Mouse (Mus musculus) midbrain, postnatal 0 days (tissue): ENCODE data around the gene Wdr59. TPM values are rescaled to one million over a fixed set of nuclear protein-coding genes. Genes with fewer than 3 reads are reported as not detected.

Experiments
- ATAC-seq: fragments of 200-750 bp; cut with Nextera tagmentation; 2 replicates; pipeline ENCODE4 v1.8.0; 2017; ENCODE audit warnings: moderate number of reproducible peaks, mild to moderate bottlenecking, moderate TSS enrichment, moderate library complexity; ENCODE audit not compliant: low FRiP score
- DNase-seq: peaks from one replicate; pipeline ENCODE4 v3.0.0-alpha.2; 2015; ENCODE audit warnings: low spot score
- H3K27ac ChIP-seq: fragments of 300-500 bp; sonication (generic); 2 replicates; pipeline ENCODE4 v1.5.1; 2014; ENCODE audit warnings: low read depth, mild to moderate bottlenecking, low read length, mixed read lengths
- H3K27me3 ChIP-seq: fragments of 300-500 bp; sonication (generic); 2 replicates; pipeline ENCODE4 v1.6.1; 2014; ENCODE audit warnings: low read length, control low read depth, mixed read lengths; ENCODE audit not compliant: insufficient read depth
- H3K36me3 ChIP-seq: fragments of 300-500 bp; sonication (generic); 2 replicates; pipeline ENCODE4 v1.6.1; 2014; ENCODE audit warnings: low read length, control low read depth, mixed read lengths; ENCODE audit not compliant: insufficient read depth
- H3K4me1 ChIP-seq: fragments of 300-500 bp; sonication (generic); 2 replicates; pipeline ENCODE4 v1.6.1; 2014; ENCODE audit warnings: mild to moderate bottlenecking, control low read depth, antibody characterized with exemption, low read length, mixed read lengths; ENCODE audit not compliant: insufficient read depth
- H3K4me2 ChIP-seq: fragments of 300-500 bp; sonication (generic); 2 replicates; pipeline ENCODE4 v1.6.1; 2014; ENCODE audit warnings: low read depth, mild to moderate bottlenecking, low read length, mixed read lengths; ENCODE audit not compliant: poor library complexity, severe bottlenecking
- H3K4me3 ChIP-seq: fragments of 300-500 bp; sonication (generic); 2 replicates; pipeline ENCODE4 v1.5.1; 2014; ENCODE audit warnings: low read depth, mild to moderate bottlenecking, low read length, moderate library complexity
- H3K9ac ChIP-seq: fragments of 300-500 bp; sonication (generic); replicated peaks from 2 replicates; pipeline ENCODE4 v1.6.1; 2014; ENCODE audit warnings: mild to moderate bottlenecking, low read length, moderate library complexity, mixed read lengths; ENCODE audit not compliant: poor library complexity, severe bottlenecking
- H3K9me3 ChIP-seq: fragments of 300-500 bp; sonication (generic); 2 replicates; pipeline ENCODE4 v1.6.1; 2016; ENCODE audit warnings: low read length, control low read depth
- CTCF ChIP-seq: IDR thresholded peaks from 2 replicates; pipeline ENCODE4 v1.5.1; 2016; ENCODE audit warnings: antibody characterized with exemption, mild to moderate bottlenecking
- WGBS: fragments of 180-500 bp; shearing (Covaris S2); extraction: QIAGEN DNeasy Blood & Tissue Kit; methylation state at CpG from one replicate; pipeline ENCODE4 v1.1.7; 2014; 5-methylcytosine and 5-hydroxymethylcytosine counted together
- polyA plus RNA-seq: library from polyadenylated mRNA; unstranded; fragments of >200 nt; fragmentation: Nextera tagmentation; extraction: Ambion mirVana; gene quantifications from 2 replicates; pipeline ENCODE4 v1.2.1, GENCODE M21; 2015
- total RNA-seq: library from RNA; depleted of rRNA; stranded (reverse); fragments of >200 nt; gene quantifications from 2 replicates; pipeline ENCODE4 v1.2.3, GENCODE M21; 2014

The Wdr59 gene
- total and polyA plus RNA-seq, 2 experiments from 2014 or later: 6.6 to 11.6 TPM

GRCm38 (mm10) chr8:111496326-111496725, 25.6 kb downstream of the Wdr59 start:
- Histone ChIP-seq H3K9ac (no peak overlapping the region), H3K9me3 (no peaks in the 10 kb centered on the region), H3K27me3 (no peaks in the 10 kb centered on the region), H3K27ac (no peak overlapping the region), H3K4me3 (no peak overlapping the region), H3K36me3 (peaks cover 32% of the 10 kb centered on the region), H3K4me1 (no peaks in the 10 kb centered on the region), H3K4me2 (no peak overlapping the region)
- WGBS: 85% methylated on average over 7 of the region's 7 CpGs
- no peak for ATAC-seq
- no peak for DNase-seq
- no peak for TF ChIP-seq CTCF

GRCm38 (mm10) chr8:111493176-111493575, 28.7 kb downstream of the Wdr59 start:
- Histone ChIP-seq H3K27me3 (no peaks in the 10 kb centered on the region), H3K9me3 (no peaks in the 10 kb centered on the region), H3K4me3 (no peak overlapping the region), H3K27ac (no peak overlapping the region), H3K36me3 (peaks cover 18% of the 10 kb centered on the region; the same call in 1 of the 2 replicates), H3K4me2 (no peak overlapping the region), H3K9ac (no peak overlapping the region), H3K4me1 (no peaks in the 10 kb centered on the region)
- WGBS: 93% methylated on average over 3 of the region's 3 CpGs
- no peak for TF ChIP-seq CTCF
- DNase-seq (no peak), ATAC-seq (no peak)

GRCm38 (mm10) chr8:111492508-111492907, 29.4 kb downstream of the Wdr59 start:
- no peak for DNase-seq

GRCm38 (mm10) chr8:111491191-111491590, 30.7 kb downstream of the Wdr59 start:
- no peak overlapping the region for H3K4me2 ChIP-seq
- 65% methylated on average over 7 of the region's 7 CpGs for WGBS
- H3K27me3 ChIP-seq: no peaks in the 10 kb centered on the region
- H3K36me3 ChIP-seq: peaks cover 12% of the 10 kb centered on the region; the same call in 1 of the 2 replicates
- no peak overlapping the region for H3K27ac ChIP-seq
- TF ChIP-seq CTCF: no peak
- ATAC-seq (no peak), DNase-seq (no peak)
- H3K4me1 ChIP-seq: no peaks in the 10 kb centered on the region
- H3K9ac ChIP-seq: no peak overlapping the region
- H3K4me3 ChIP-seq: no peak overlapping the region
- no peaks in the 10 kb centered on the region for H3K9me3 ChIP-seq

More at GRCm38 (mm10) chr8:111492508-111492907, 29.4 kb downstream of the Wdr59 start:
- no peak overlapping the region for H3K9ac ChIP-seq
- no peak overlapping the region for H3K27ac ChIP-seq
- no peak for TF ChIP-seq CTCF
- peaks cover 14% of the 10 kb centered on the region; the same call in 1 of the 2 replicates for H3K36me3 ChIP-seq
- no peaks in the 10 kb centered on the region for H3K4me1 ChIP-seq
- no peaks in the 10 kb centered on the region for H3K9me3 ChIP-seq
- ATAC-seq: no peak
- WGBS: 79% methylated on average over 9 of the region's 9 CpGs
- no peak overlapping the region for H3K4me2 ChIP-seq
- no peaks in the 10 kb centered on the region for H3K27me3 ChIP-seq
- no peak overlapping the region for H3K4me3 ChIP-seq

GRCm38 (mm10) chr8:111490034-111490591, 31.8 kb downstream of the Wdr59 start:
- H3K4me3 ChIP-seq: no peak overlapping the region
- no peak overlapping the region for H3K9ac ChIP-seq
- H3K4me1 ChIP-seq: no peaks in the 10 kb centered on the region
- H3K9me3 ChIP-seq: no peaks in the 10 kb centered on the region
- H3K27ac ChIP-seq: no peak overlapping the region
- TF ChIP-seq CTCF: no peak
- 80% methylated on average over 10 of the region's 10 CpGs for WGBS
- DNase-seq (no peak), ATAC-seq (no peak)
- H3K36me3 ChIP-seq: peaks cover 8% of the 10 kb centered on the region
- no peaks in the 10 kb centered on the region for H3K27me3 ChIP-seq
- H3K4me2 ChIP-seq: no peak overlapping the region

- H3K9me3 ChIP-seq: no peaks in the 10 kb centered on the region
- no peak overlapping the region for H3K4me3 ChIP-seq
- H3K9ac ChIP-seq: no peak overlapping the region
- no peak for DNase-seq
- no peaks in the 10 kb centered on the region for H3K4me1 ChIP-seq
- H3K27me3 ChIP-seq: no peaks in the 10 kb centered on the region
- no peak overlapping the region for H3K4me2 ChIP-seq
- no peak for ATAC-seq
- H3K27ac ChIP-seq: no peak overlapping the region
- peaks cover 54% of the 10 kb centered on the region for H3K36me3 ChIP-seq
- 93% methylated on average over 8 of the region's 8 CpGs for WGBS
- no peak for TF ChIP-seq CTCF
These were observed 41.2 kb downstream of the Wdr59 start for GRCm38 (mm10) chr8:111480691-111481090.
